Mouse (Mus musculus) spleen, postnatal 4 days (tissue): ENCODE measurements around the gene Zdhhc16.

ENCODE experiments used
- DNase-seq, 2 experiments: peaks; one replicate each; pipeline ENCODE4 v3.0.0; 2022; ENCODE audit warnings: low spot score in 2 of 2

Zdhhc16 gene

DNA sequence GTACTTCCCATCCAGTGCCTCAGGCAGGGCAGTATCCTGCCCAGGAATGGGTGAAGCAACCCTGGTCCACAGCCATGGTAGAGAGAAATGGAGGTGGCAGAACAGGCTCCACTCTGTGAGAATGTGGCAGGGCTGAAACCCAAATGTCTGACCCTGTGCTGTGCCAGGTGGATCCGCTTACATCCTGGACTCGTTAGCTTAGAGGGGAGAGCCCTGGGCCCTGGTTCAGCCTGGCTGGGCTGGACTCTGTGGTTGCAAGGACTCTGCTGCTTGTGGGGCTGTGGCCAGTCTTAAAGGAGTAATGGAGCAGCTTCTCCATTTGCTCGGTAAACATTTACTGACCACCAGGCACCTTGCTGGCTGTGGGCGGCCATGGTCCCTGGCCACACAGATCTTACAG lies 53.9 kb downstream of the Zdhhc16 start:
- DNase-seq: peak in 1 of 2 experiments; percentile 55

GRCm38 (mm10) chr19:41989810-41990209 lies 56.5 kb downstream of the Zdhhc16 start:
- DNase-seq: peak in 1 of 2 experiments; percentile 61

GRCm38 (mm10) chr19:41991926-41992477 lies 58.7 kb downstream of the Zdhhc16 start:
- DNase-seq: no peak

DNA sequence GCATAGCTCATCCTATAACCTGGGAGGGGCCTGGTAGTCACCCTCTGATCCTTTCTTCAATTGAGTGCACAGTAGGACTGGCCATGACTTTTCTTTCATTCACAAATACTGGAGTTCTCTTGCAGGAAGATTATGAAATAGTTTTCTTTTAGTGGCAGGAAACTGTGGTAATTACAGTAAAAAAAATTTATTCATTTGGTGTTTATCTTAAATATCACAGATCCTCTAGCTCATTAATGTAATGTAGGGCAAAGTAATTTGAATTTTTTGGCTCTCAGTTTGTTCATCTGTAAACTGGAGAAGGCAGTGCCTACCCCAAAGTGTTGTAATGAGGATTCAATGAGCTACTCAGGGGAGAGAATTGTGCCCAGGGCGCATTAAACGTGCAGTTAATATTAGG lies 59.7 kb downstream of the Zdhhc16 start:
- no peak for DNase-seq

GRCm38 (mm10) chr19:41993484-41993883 lies 60.2 kb downstream of the Zdhhc16 start:
- DNase-seq: no peak
